Mouse (Mus musculus): ENCODE results near the gene Tlcd2.

- TF ChIP-seq CTCF (IDR thresholded peaks at IDR 0.05; ENCODE audit: low read depth) (no peak), EP300 (IDR thresholded peaks at IDR 0.05; ENCODE audit: low read depth) (no peak)
These were observed 45.5 kb upstream of the Tlcd2 start for GRCm38 (mm10) chr11:75415994-75416393.

All from liver, embryonic 14.5 days (tissue).